Mouse (Mus musculus) olfactory bulb, adult 2 months (tissue): ENCODE data around the gene Mrpl12.

Experiments used
- CTCF ChIP-seq: fragments of 200-500 bp; IDR thresholded peaks from 2 replicates; pipeline ENCODE4 v1.5.1; 2012; ENCODE audit warnings: low read depth, mild to moderate bottlenecking, low read length, moderate library complexity; ENCODE audit not compliant: insufficient read depth
- POLR2A ChIP-seq: fragments of 200-500 bp; IDR thresholded peaks from 2 replicates; pipeline ENCODE4 v1.6.1; 2012; ENCODE audit warnings: mild to moderate bottlenecking, low read depth, low read length, moderate library complexity; ENCODE audit not compliant: insufficient read depth

GRCm38 (mm10) chr11:120525959-120526358, 41.5 kb downstream of the Mrpl12 start:
- no peak for TF ChIP-seq CTCF
- TF ChIP-seq POLR2A: no peak
